Mouse (Mus musculus) CH12.LX (cell line): Measurements from ENCODE around the gene Ubtf. TPM values are rescaled to one million over a fixed set of nuclear protein-coding genes. Genes with fewer than 3 reads are reported as not detected.

Experiments used
- DNase-seq: peaks from one replicate; pipeline ENCODE4 v3.0.0-alpha.2; 2013; ENCODE audit errors: extremely low read depth
- H3K27ac ChIP-seq: 2 replicates; pipeline ENCODE4 v1.5.1; 2012; ENCODE audit warnings: low read depth, mild to moderate bottlenecking, control low read depth, moderate library complexity; ENCODE audit not compliant: insufficient read depth
- H3K27me3 ChIP-seq: replicated peaks from 2 replicates; pipeline ENCODE3; 2012; ENCODE audit warnings: inconsistent platforms
- H3K36me3 ChIP-seq, 2 experiments: replicated peaks in 1 of 2; 2 replicates each; pipeline versions ENCODE3 to v1.6.1; 2012; ENCODE audit warnings: inconsistent platforms in 1 of 2, low read length in 1 of 2, mild to moderate bottlenecking in 1 of 2, mixed read lengths in 1 of 2, moderate library complexity in 1 of 2; ENCODE audit not compliant: control insufficient read depth in 1 of 2, insufficient read depth in 1 of 2
- H3K4me1 ChIP-seq, 2 experiments: 2 replicates each; pipeline ENCODE4 v1.6.1; 2012; ENCODE audit warnings: inconsistent platforms in 1 of 2, moderate library complexity in 1 of 2; ENCODE audit not compliant: insufficient read depth in 2 of 2, control insufficient read depth in 1 of 2
- H3K4me2 ChIP-seq: 2 replicates; pipeline ENCODE4 v1.6.1; 2012; ENCODE audit warnings: low read depth, mild to moderate bottlenecking, control low read depth; ENCODE audit not compliant: poor library complexity, insufficient read depth, severe bottlenecking
- H3K4me3 ChIP-seq, 3 experiments: fragments of 150-350 bp in 1 of 3; sonication (generic) in 1 of 3; replicated peaks in 1 of 3; 2 replicates each; pipeline versions ENCODE3 to v1.5.1; 2011 to 2012; ENCODE audit warnings: low read depth in 2 of 3, low read length in 2 of 3, mild to moderate bottlenecking in 2 of 3, moderate library complexity in 2 of 3, control low read depth in 1 of 3, improper control_type of control experiment in 1 of 3, inconsistent platforms in 1 of 3, mixed read lengths in 1 of 3; ENCODE audit not compliant: poor library complexity in 1 of 3
- H3K79me2 ChIP-seq: replicated peaks from 2 replicates; pipeline ENCODE4 v1.6.1; 2012; ENCODE audit warnings: mild to moderate bottlenecking, moderate library complexity; ENCODE audit not compliant: control insufficient read depth, poor library complexity, insufficient read depth, severe bottlenecking; ENCODE audit errors: extremely low read depth
- H3K9ac ChIP-seq: 2 replicates; pipeline ENCODE4 v1.6.1; 2012; ENCODE audit warnings: low read depth, mild to moderate bottlenecking, control low read depth, moderate library complexity; ENCODE audit not compliant: insufficient read depth
- H3K9me3 ChIP-seq: replicated peaks from 2 replicates; pipeline ENCODE3; 2012; ENCODE audit warnings: low read length, inconsistent platforms, mixed read lengths
- CTCF ChIP-seq, 2 experiments: IDR thresholded peaks in 1 of 2; conservative IDR thresholded peaks in 1 of 2; 2 replicates each; pipeline ENCODE4 v1.5.1; 2011 to 2012; ENCODE audit warnings: low read depth in 2 of 2, low read length in 2 of 2, improper control_type of control experiment in 1 of 2, inconsistent platforms in 1 of 2, mild to moderate bottlenecking in 1 of 2, moderate library complexity in 1 of 2
- RCOR1 ChIP-seq: conservative IDR thresholded peaks from 2 replicates; pipeline ENCODE4 v1.6.1; 2012; ENCODE audit warnings: low read depth, mild to moderate bottlenecking, inconsistent platforms, low read length, improper control_type of control experiment
- UBTF ChIP-seq: IDR thresholded peaks from 2 replicates; pipeline ENCODE4 v1.6.1; 2012; ENCODE audit warnings: low read depth, mild to moderate bottlenecking, inconsistent platforms, low read length, improper control_type of control experiment, moderate library complexity
- USF2 ChIP-seq: conservative IDR thresholded peaks from 2 replicates; pipeline ENCODE4 v1.6.1; 2011; ENCODE audit warnings: low read depth, low read length, improper control_type of control experiment
- dilution Hi-C: fragments of 300-500 bp; cut with MboI; formaldehyde crosslinking; loops from 2 replicates; pipeline ENCODE4 v1.14.3; 2020; ENCODE audit warnings: low sequenced_read_pairs; ENCODE audit not compliant: extremely low pct_unique_long_range_greater_than_20kb, extremely low pct_ligation_motif_present
- in situ Hi-C: fragments of 300-500 bp; cut with MboI; formaldehyde crosslinking; loops from 3 replicates; pipeline ENCODE4 v1.14.3; 2019; ENCODE audit warnings: low sequenced_read_pairs, low pct_ligation_motif_present, low pct_unique_long_range_greater_than_20kb, mixed read lengths
- polyA plus RNA-seq: library from polyadenylated mRNA; unstranded; fragments of >175 nt; gene quantifications from 2 replicates; pipeline ENCODE4 v1.2.1, GENCODE M21; 2012; ENCODE audit warnings: low read depth; ENCODE audit not compliant: insufficient read length
- total RNA-seq, 2 experiments: library from RNA; depleted of rRNA; stranded (reverse); fragments of 300-350 nt in 1 of 2; fragments of >200 nt in 1 of 2; gene quantifications; 2 replicates each; pipeline ENCODE4 v1.2.3; 2012 to 2014

Ubtf gene
- total and polyA plus RNA-seq, 3 experiments, result 89.9 to 126 (median 124) TPM

DNA sequence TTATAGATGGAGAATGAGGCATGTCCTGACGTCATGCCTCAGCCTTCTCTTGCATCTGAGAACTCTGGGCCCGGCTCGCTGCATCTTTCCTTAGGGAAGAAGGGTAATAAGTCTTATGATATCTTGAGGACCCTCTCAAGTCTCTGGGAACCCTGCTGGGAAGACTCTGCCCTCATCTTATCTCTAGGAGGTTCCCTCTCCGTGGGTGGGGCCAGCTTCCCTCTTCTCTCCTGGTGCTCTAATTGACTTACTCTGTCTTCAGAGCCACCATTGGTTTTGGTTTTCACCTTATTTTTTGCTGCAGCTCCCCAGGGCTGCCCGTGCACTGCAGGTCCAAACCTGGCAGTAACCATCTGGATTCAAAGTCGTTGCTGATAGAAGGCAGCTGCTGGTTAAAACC, 61.4 kb downstream of the Ubtf start:
- H3K4me3 ChIP-seq, result no peak overlapping the region
- TF ChIP-seq RCOR1 (no peak), UBTF (no peak)
- H3K9ac ChIP-seq, result no peak overlapping the region
- no peaks in the 10 kb centered on the region for H3K79me2 ChIP-seq
- in situ Hi-C loops, result no loop called here
- DNase-seq, result no peak
- H3K4me2 ChIP-seq, result no peak overlapping the region
- H3K9me3 ChIP-seq, result no peaks in the 10 kb centered on the region
- no peaks in the 10 kb centered on the region for H3K4me1 ChIP-seq
- peaks cover 57 to 95% of the 10 kb centered on the region in 2 experiments for H3K36me3 ChIP-seq
- dilution Hi-C loops, result no loop called here
- no peak overlapping the region for H3K27ac ChIP-seq
- no peaks in the 10 kb centered on the region for H3K27me3 ChIP-seq

DNA sequence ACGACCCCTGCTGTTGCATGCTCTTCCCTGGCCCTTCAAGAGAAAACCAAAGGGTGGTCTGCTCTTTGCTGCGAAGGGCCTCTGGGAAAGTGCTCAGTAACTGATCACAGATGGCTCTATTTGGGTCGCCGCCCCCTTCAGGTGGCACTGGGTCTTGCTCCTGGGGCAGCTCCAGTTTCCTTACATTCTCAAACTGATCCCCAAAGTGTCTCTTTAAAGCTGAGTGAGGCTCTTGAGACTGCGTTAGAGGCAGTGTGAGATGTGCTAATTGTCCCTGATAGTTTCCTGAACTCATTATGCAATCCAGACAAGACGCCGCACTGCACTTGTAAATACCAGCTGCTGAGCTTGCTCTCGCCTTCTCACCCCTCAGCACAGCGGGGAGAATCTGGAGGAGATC, 62.0 kb downstream of the Ubtf start:
- no peaks in the 10 kb centered on the region for H3K9me3 ChIP-seq
- DNase-seq, result no peak
- no peak overlapping the region for H3K9ac ChIP-seq
- dilution Hi-C loops (no loop called here), in situ Hi-C loops (no loop called here)
- H3K36me3 ChIP-seq, result peaks cover 53 to 95% of the 10 kb centered on the region in 2 experiments
- no peaks in the 10 kb centered on the region for H3K27me3 ChIP-seq
- peak in 1 of 2 experiments; percentile 45; a peak in 2 of 4 replicates for TF ChIP-seq CTCF (conservative IDR thresholded peaks at IDR 0.05 in 1 of 2, IDR thresholded peaks at IDR 0.05 in 1 of 2; ENCODE audit: low read depth in 2 of 2, low read length in 2 of 2)
- TF ChIP-seq USF2, result no peak
- no peaks in the 10 kb centered on the region for H3K79me2 ChIP-seq
- H3K4me1 ChIP-seq, result no peaks in the 10 kb centered on the region
- H3K4me2 ChIP-seq, result no peak overlapping the region
- no peak overlapping the region for H3K27ac ChIP-seq
- no peak overlapping the region for H3K4me3 ChIP-seq

Other genes starting within 250 kb of the Ubtf start
- gene Mpp2, start 231.2 kb downstream of the Ubtf start, total RNA-seq (2012; rRNA removed), result 1.4 and 3.1 TPM in 2 replicates
- 0.35 and 0.46 TPM in 2 replicates for gene Mpp2, start 231.2 kb downstream of the Ubtf start, total RNA-seq (2014; rRNA removed)
- gene Mpp2, start 231.2 kb downstream of the Ubtf start, polyA plus RNA-seq, result 0.76 and 0.83 TPM in 2 replicates
- gene Ppy, start 218.4 kb downstream of the Ubtf start, total RNA-seq (2012; rRNA removed), result not detected in 2 replicates
- gene Ppy, start 218.4 kb downstream of the Ubtf start, total RNA-seq (2014; rRNA removed), result not detected in 2 replicates
- gene Ppy, start 218.4 kb downstream of the Ubtf start, polyA plus RNA-seq, result not detected in 2 replicates
- not detected in 2 replicates for gene Pyy, start 211.9 kb downstream of the Ubtf start, total RNA-seq (2012; rRNA removed)
- not detected in 2 replicates for gene Pyy, start 211.9 kb downstream of the Ubtf start, total RNA-seq (2014; rRNA removed)
- not detected in 2 replicates for gene Pyy, start 211.9 kb downstream of the Ubtf start, polyA plus RNA-seq
- gene Nags, start 174.2 kb downstream of the Ubtf start, total RNA-seq (2012; rRNA removed), result not detected in 2 replicates
- gene Nags, start 174.2 kb downstream of the Ubtf start, total RNA-seq (2014; rRNA removed), result not detected in 2 replicates
- not detected in 2 replicates for gene Nags, start 174.2 kb downstream of the Ubtf start, polyA plus RNA-seq
- 56.7 and 63.1 TPM in 2 replicates for gene Tmem101, start 163.3 kb downstream of the Ubtf start, total RNA-seq (2012; rRNA removed)
- 36.1 and 38.5 TPM in 2 replicates for gene Tmem101, start 163.3 kb downstream of the Ubtf start, total RNA-seq (2014; rRNA removed)
- 29.7 and 35.4 TPM in 2 replicates for gene Tmem101, start 163.3 kb downstream of the Ubtf start, polyA plus RNA-seq
- gene Lsm12, start 134.4 kb downstream of the Ubtf start, total RNA-seq (2012; rRNA removed), result 66.9 and 78.7 TPM in 2 replicates
- 70.0 and 78.9 TPM in 2 replicates for gene Lsm12, start 134.4 kb downstream of the Ubtf start, total RNA-seq (2014; rRNA removed)
- 164 and 185 TPM in 2 replicates for gene Lsm12, start 134.4 kb downstream of the Ubtf start, polyA plus RNA-seq
- 31.9 and 34.7 TPM in 2 replicates for gene G6pc3, start 130.1 kb downstream of the Ubtf start, total RNA-seq (2012; rRNA removed)
- 26.3 and 31.3 TPM in 2 replicates for gene G6pc3, start 130.1 kb downstream of the Ubtf start, total RNA-seq (2014; rRNA removed)
- gene G6pc3, start 130.1 kb downstream of the Ubtf start, polyA plus RNA-seq, result 65.6 and 72.3 TPM in 2 replicates
- 49.6 and 49.9 TPM in 2 replicates for gene Hdac5, start 89.6 kb downstream of the Ubtf start, total RNA-seq (2012; rRNA removed)
- 23.3 and 24.9 TPM in 2 replicates for gene Hdac5, start 89.6 kb downstream of the Ubtf start, total RNA-seq (2014; rRNA removed)
- gene Hdac5, start 89.6 kb downstream of the Ubtf start, polyA plus RNA-seq, result 46.4 and 53.9 TPM in 2 replicates
- 25.6 and 26.2 TPM in 2 replicates for gene BC030867, start 70.9 kb downstream of the Ubtf start, total RNA-seq (2012; rRNA removed)
- gene BC030867, start 70.9 kb downstream of the Ubtf start, total RNA-seq (2014; rRNA removed), result 9.7 and 11.4 TPM in 2 replicates
- gene BC030867, start 70.9 kb downstream of the Ubtf start, polyA plus RNA-seq, result 34.0 and 35.2 TPM in 2 replicates
- 0.04 TPM in 1 of 2 replicates, not detected in the other for gene Asb16, start 51.0 kb downstream of the Ubtf start, total RNA-seq (2012; rRNA removed)
- gene Asb16, start 51.0 kb downstream of the Ubtf start, total RNA-seq (2014; rRNA removed), result not detected in 2 replicates
- gene Asb16, start 51.0 kb downstream of the Ubtf start, polyA plus RNA-seq, result not detected in 2 replicates
- 27.8 and 31.0 TPM in 2 replicates for gene Tmub2, start 34.8 kb downstream of the Ubtf start, total RNA-seq (2012; rRNA removed)
- gene Tmub2, start 34.8 kb downstream of the Ubtf start, total RNA-seq (2014; rRNA removed), result 24.8 and 27.0 TPM in 2 replicates
- 32.4 and 32.9 TPM in 2 replicates for gene Tmub2, start 34.8 kb downstream of the Ubtf start, polyA plus RNA-seq
- 46.6 and 51.3 TPM in 2 replicates for gene Atxn7l3, start 23.1 kb downstream of the Ubtf start, total RNA-seq (2012; rRNA removed)
- 38.3 and 40.7 TPM in 2 replicates for gene Atxn7l3, start 23.1 kb downstream of the Ubtf start, total RNA-seq (2014; rRNA removed)
- gene Atxn7l3, start 23.1 kb downstream of the Ubtf start, polyA plus RNA-seq, result 52.0 and 59.0 TPM in 2 replicates
- 0.08 TPM in 1 of 2 replicates, not detected in the other for gene Slc4a1, start 46.5 kb upstream of the Ubtf start, total RNA-seq (2012; rRNA removed)
- 0.04 TPM in 1 of 2 replicates, not detected in the other for gene Slc4a1, start 46.5 kb upstream of the Ubtf start, total RNA-seq (2014; rRNA removed)
- not detected in 2 replicates for gene Slc4a1, start 46.5 kb upstream of the Ubtf start, polyA plus RNA-seq
- gene Rundc3a, start 73.7 kb upstream of the Ubtf start, total RNA-seq (2012; rRNA removed), result 9.0 and 16.3 TPM in 2 replicates
- 1.3 and 1.4 TPM in 2 replicates for gene Rundc3a, start 73.7 kb upstream of the Ubtf start, total RNA-seq (2014; rRNA removed)
- 3.3 and 4.8 TPM in 2 replicates for gene Rundc3a, start 73.7 kb upstream of the Ubtf start, polyA plus RNA-seq
- 169 and 199 TPM in 2 replicates for gene Slc25a39, start 88.2 kb upstream of the Ubtf start, total RNA-seq (2012; rRNA removed)
- 108 and 112 TPM in 2 replicates for gene Slc25a39, start 88.2 kb upstream of the Ubtf start, total RNA-seq (2014; rRNA removed)
- 198 and 226 TPM in 2 replicates for gene Slc25a39, start 88.2 kb upstream of the Ubtf start, polyA plus RNA-seq
- gene Grn, start 110.6 kb upstream of the Ubtf start, total RNA-seq (2012; rRNA removed), result 106 and 165 TPM in 2 replicates
- gene Grn, start 110.6 kb upstream of the Ubtf start, total RNA-seq (2014; rRNA removed), result 63.7 and 80.6 TPM in 2 replicates
- gene Grn, start 110.6 kb upstream of the Ubtf start, polyA plus RNA-seq, result 420 and 453 TPM in 2 replicates
- gene Fam171a2, start 127.9 kb upstream of the Ubtf start, total RNA-seq (2012; rRNA removed), result not detected in 2 replicates
- not detected in 2 replicates for gene Fam171a2, start 127.9 kb upstream of the Ubtf start, total RNA-seq (2014; rRNA removed)
- not detected in 2 replicates for gene Fam171a2, start 127.9 kb upstream of the Ubtf start, polyA plus RNA-seq
- gene Itga2b, start 150.4 kb upstream of the Ubtf start, total RNA-seq (2012; rRNA removed), result 2.2 and 3.0 TPM in 2 replicates
- gene Itga2b, start 150.4 kb upstream of the Ubtf start, total RNA-seq (2014; rRNA removed), result 0.81 and 0.95 TPM in 2 replicates
- gene Itga2b, start 150.4 kb upstream of the Ubtf start, polyA plus RNA-seq, result 2.3 and 3.6 TPM in 2 replicates
- 15.4 and 16.6 TPM in 2 replicates for gene Gpatch8, start 236.7 kb upstream of the Ubtf start, total RNA-seq (2012; rRNA removed)
- gene Gpatch8, start 236.7 kb upstream of the Ubtf start, total RNA-seq (2014; rRNA removed), result 10.2 and 11.5 TPM in 2 replicates
- gene Gpatch8, start 236.7 kb upstream of the Ubtf start, polyA plus RNA-seq, result 24.7 and 27.4 TPM in 2 replicates